Mouse (Mus musculus) T-helper 17 cell (primary cell): ENCODE results near the gene Sorl1.

ENCODE experiments used
- in situ Hi-C, 2 experiments: fragments of 300-600 bp; cut with MboI, MseI; formaldehyde crosslinking; loops; 1 replicate in 1 of 2; 2 replicates in 1 of 2; pipeline ENCODE4 v1.15.1; 2025; ENCODE audit warnings: high pct_unique_total_duplicates in 2 of 2

Sorl1 gene

GRCm38 (mm10) chr9:42019308-42020031 lies 104.6 kb downstream of the Sorl1 start:
- in situ Hi-C loops: no loop called here

GRCm38 (mm10) chr9:42008501-42008900 lies 115.6 kb downstream of the Sorl1 start:
- in situ Hi-C loops: no loop called here

- in situ Hi-C loops: no loop called here
Observed at GRCm38 (mm10) chr9:42005101-42005500, 119.0 kb downstream of the Sorl1 start.

- in situ Hi-C loops: loop anchor here (5.0 kb wide), 2 partner anchors 238 to 243 kb away; no protein-coding TSS in a partner anchor
Observed at GRCm38 (mm10) chr9:42004140-42004539, 120.0 kb downstream of the Sorl1 start.

- in situ Hi-C loops: loop anchor here (5.0 to 10.0 kb wide), 4 partner anchors 243 to 945 kb away; partner anchors contain the start of gene Grik4 (in 1 of the 2)
Observed at GRCm38 (mm10) chr9:41999498-42000473, 124.3 kb downstream of the Sorl1 start.

GRCm38 (mm10) chr9:41995278-41995677 lies 128.8 kb downstream of the Sorl1 start:
- in situ Hi-C loops: loop anchor here in 1 of 2 experiments (10.0 kb wide), 2 partner anchors 580 to 950 kb away; partner anchors contain the start of gene Grik4

GRCm38 (mm10) chr9:41993821-41994220 lies 130.3 kb downstream of the Sorl1 start:
- in situ Hi-C loops: loop anchor here in 1 of 2 experiments (10.0 kb wide), 2 partner anchors 581 to 951 kb away; partner anchors contain the start of gene Grik4

GRCm38 (mm10) chr9:41992841-41993240 lies 131.3 kb downstream of the Sorl1 start:
- in situ Hi-C loops: loop anchor here in 1 of 2 experiments (10.0 kb wide), 2 partner anchors 582 to 952 kb away; partner anchors contain the start of gene Grik4

- in situ Hi-C loops: no loop called here
Observed at GRCm38 (mm10) chr9:41985636-41986035, 138.5 kb downstream of the Sorl1 start.

GRCm38 (mm10) chr9:41985052-41985451 lies 139.0 kb downstream of the Sorl1 start:
- in situ Hi-C loops: no loop called here

- in situ Hi-C loops: no loop called here
Observed at GRCm38 (mm10) chr9:41984306-41984705, 139.8 kb downstream of the Sorl1 start.

- in situ Hi-C loops: no loop called here
Observed at GRCm38 (mm10) chr9:41983286-41983685, 140.8 kb downstream of the Sorl1 start.

- in situ Hi-C loops: no loop called here
Observed at GRCm38 (mm10) chr9:41982760-41983159, 141.3 kb downstream of the Sorl1 start.

- in situ Hi-C loops: no loop called here
Observed at GRCm38 (mm10) chr9:41982023-41982422, 142.1 kb downstream of the Sorl1 start.

GRCm38 (mm10) chr9:41981306-41981705 lies 142.8 kb downstream of the Sorl1 start:
- in situ Hi-C loops: no loop called here

- in situ Hi-C loops: no loop called here
Observed at GRCm38 (mm10) chr9:41980796-41981195, 143.3 kb downstream of the Sorl1 start.

GRCm38 (mm10) chr9:41978366-41978765 lies 145.7 kb downstream of the Sorl1 start:
- in situ Hi-C loops: no loop called here

GRCm38 (mm10) chr9:41975968-41976367 lies 148.1 kb downstream of the Sorl1 start:
- in situ Hi-C loops: no loop called here

- in situ Hi-C loops: no loop called here
Observed at GRCm38 (mm10) chr9:41974661-41975060, 149.4 kb downstream of the Sorl1 start.

GRCm38 (mm10) chr9:41973775-41974657 lies 150.1 kb downstream of the Sorl1 start:
- in situ Hi-C loops: no loop called here

GRCm38 (mm10) chr9:41969961-41970360 lies 154.1 kb downstream of the Sorl1 start:
- in situ Hi-C loops: no loop called here
